Mouse (Mus musculus) heart, postnatal 36 days (tissue): ENCODE results near the gene Mta3. TPM values are rescaled to one million over a fixed set of nuclear protein-coding genes. Genes with fewer than 3 reads are reported as not detected.
A peak's percentile ranks its signal among the peaks of the same experiment; 100 is the strongest.

ENCODE experiments used
- DNase-seq, 2 experiments: peaks; one replicate each; pipeline ENCODE4 v3.0.0; 2021 to 2022
- intact Hi-C: fragments of 180-260 bp; cut with DNase I; formaldehyde crosslinking; loops from one replicate; pipeline ENCODE4 v1.15.1; 2025
- total RNA-seq, 2 experiments: library from RNA; stranded (reverse); gene quantifications; 2 replicates each; pipeline ENCODE4 v1.2.3; 2021

The Mta3 gene
- 10 to 100 TPM; 22.2 to 22.4 TPM for total RNA-seq

GRCm38 (mm10) chr17:83706116-83706593, at the start of gene Mta3:
Gene Mta3, plus strand, starts transcription at chr17:83706163.
- intact Hi-C loops, result loop anchor here (5.0 to 10.0 kb wide), 2 partner anchors 189 to 431 kb away; partner anchors contain the start of gene Cox7a2l
- DNase-seq, result peak; percentile 75 to 84

GRCm38 (mm10) chr17:83657375-83657774, 48.6 kb upstream of the Mta3 start:
- DNase-seq, result no peak
- intact Hi-C loops, result no loop called here

GRCm38 (mm10) chr17:83658943-83659342, 47.0 kb upstream of the Mta3 start:
- intact Hi-C loops, result no loop called here
- no peak for DNase-seq

GRCm38 (mm10) chr17:83664761-83665160, 41.2 kb upstream of the Mta3 start:
- DNase-seq, result no peak
- intact Hi-C loops, result no loop called here

GRCm38 (mm10) chr17:83666597-83667287, 39.2 kb upstream of the Mta3 start:
- intact Hi-C loops, result no loop called here
- DNase-seq, result no peak

GRCm38 (mm10) chr17:83667934-83668690, 37.9 kb upstream of the Mta3 start:
- intact Hi-C loops, result no loop called here
- no peak for DNase-seq

- DNase-seq, result no peak
- intact Hi-C loops, result no loop called here
These were observed 33.3 kb upstream of the Mta3 start for GRCm38 (mm10) chr17:83672685-83673084.

GRCm38 (mm10) chr17:83677370-83677769, 28.6 kb upstream of the Mta3 start:
- no peak for DNase-seq
- intact Hi-C loops, result no loop called here

- intact Hi-C loops, result no loop called here
- no peak for DNase-seq
These were observed 24.0 kb upstream of the Mta3 start for GRCm38 (mm10) chr17:83681977-83682376.

GRCm38 (mm10) chr17:83684475-83684874, 21.5 kb upstream of the Mta3 start:
- intact Hi-C loops, result no loop called here
- DNase-seq, result no peak

- no peak for DNase-seq
- intact Hi-C loops, result loop anchor here (5.0 kb wide), 1 partner anchor 157 kb away; the partner anchor contains the start of gene Haao
These were observed 15.5 kb upstream of the Mta3 start for GRCm38 (mm10) chr17:83690418-83690817.

GRCm38 (mm10) chr17:83691379-83691778, 14.6 kb upstream of the Mta3 start:
- DNase-seq, result no peak
- intact Hi-C loops, result loop anchor here (5.0 kb wide), 1 partner anchor 156 kb away; the partner anchor contains the start of gene Haao

- intact Hi-C loops, result loop anchor here (5.0 kb wide), 1 partner anchor 153 kb away; the partner anchor contains the start of gene Haao
- no peak for DNase-seq
These were observed 12.0 kb upstream of the Mta3 start for GRCm38 (mm10) chr17:83693941-83694340.

GRCm38 (mm10) chr17:83695785-83696184, 10.2 kb upstream of the Mta3 start:
- no peak for DNase-seq
- intact Hi-C loops, result no loop called here

GRCm38 (mm10) chr17:83699062-83699724, 6.8 kb upstream of the Mta3 start:
- no peak for DNase-seq
- intact Hi-C loops, result no loop called here

- intact Hi-C loops, result loop anchor here (10.0 kb wide), 1 partner anchor 425 kb away; no protein-coding TSS in a partner anchor
- no peak for DNase-seq
These were observed 5.8 kb upstream of the Mta3 start for GRCm38 (mm10) chr17:83700125-83700524.

GRCm38 (mm10) chr17:83704469-83704868, 1.5 kb upstream of the Mta3 start:
- intact Hi-C loops, result loop anchor here (10.0 kb wide), 1 partner anchor 430 kb away; no protein-coding TSS in a partner anchor
- DNase-seq, result peak in 1 of 2 experiments; percentile 18

GRCm38 (mm10) chr17:83705352-83706115, 429 bp upstream of the Mta3 start:
- intact Hi-C loops, result loop anchor here (5.0 to 10.0 kb wide), 2 partner anchors 188 to 431 kb away; partner anchors contain the start of gene Cox7a2l
- peak in 1 of 2 experiments; percentile 44 for DNase-seq

- peak; percentile 45 to 59 for DNase-seq
- intact Hi-C loops, result loop anchor here (5.0 to 10.0 kb wide), 2 partner anchors 189 to 432 kb away; partner anchors contain the start of gene Cox7a2l
These were observed 697 bp downstream of the Mta3 start for GRCm38 (mm10) chr17:83706594-83707126.
